Mouse (Mus musculus) fat pad, adult 2 months (tissue): Measurements from ENCODE around the gene Rab15.

Experiments
- DNase-seq: peaks from one replicate; pipeline ENCODE4 v3.0.0-alpha.2; 2011; ENCODE audit warnings: low read depth, low spot score; ENCODE audit errors: extremely low read depth

Gene Rab15

DNA sequence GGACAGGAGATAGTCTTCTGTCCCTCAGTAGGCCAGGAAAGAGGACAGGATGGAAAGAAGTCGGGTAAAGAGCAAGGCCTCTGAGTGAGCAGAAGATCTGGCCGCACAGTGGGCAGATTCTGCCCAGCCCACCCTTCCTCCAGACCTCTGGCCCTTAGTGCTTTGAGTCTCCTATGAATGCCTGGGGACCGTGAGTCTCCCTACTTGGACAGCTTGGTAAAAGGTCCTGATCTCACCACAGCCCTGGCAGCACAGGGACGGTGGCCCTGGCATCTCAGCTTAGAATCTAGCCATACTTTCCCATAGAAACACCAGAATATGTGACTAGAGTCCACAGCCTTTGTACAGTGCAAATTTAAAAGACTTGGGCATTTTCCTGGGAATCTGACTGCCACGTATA lies 42.8 kb downstream of the Rab15 start:
- no peak for DNase-seq

DNA sequence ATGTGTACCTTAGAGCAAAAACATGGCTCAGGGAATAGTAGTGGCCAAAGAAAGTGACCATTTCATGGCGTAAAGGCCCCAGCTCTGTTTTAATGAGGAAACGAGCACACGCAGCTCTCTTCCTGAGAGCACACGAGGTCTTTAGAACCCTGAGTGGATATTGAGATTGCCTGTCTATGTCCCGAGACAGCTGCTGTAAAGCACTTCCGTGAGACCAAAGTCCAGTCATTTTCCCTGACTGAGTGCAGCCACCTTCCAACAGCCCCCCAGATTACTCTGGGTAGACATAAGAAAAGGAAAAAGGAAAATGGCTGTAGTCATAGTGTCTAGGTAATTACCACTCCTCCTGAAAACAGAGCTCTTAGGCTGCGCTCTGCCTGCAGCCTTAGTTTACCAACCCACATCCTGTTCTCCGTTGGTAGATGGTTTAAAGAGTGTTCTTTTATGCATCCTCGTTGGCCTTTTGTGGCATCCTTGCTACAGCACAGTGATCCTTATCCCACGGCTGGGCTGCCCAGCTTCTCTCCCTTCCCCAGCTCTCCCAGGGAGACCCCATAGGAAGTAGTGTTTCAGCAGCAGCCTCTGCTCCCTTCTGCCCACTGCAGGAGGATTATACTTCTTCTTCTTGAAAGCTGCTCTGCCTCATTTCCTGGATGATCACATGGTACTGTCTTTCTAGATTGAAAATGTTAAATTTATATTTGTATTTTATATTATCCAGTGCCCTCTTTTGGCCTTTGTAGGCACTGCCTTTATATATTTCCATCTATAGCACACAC lies 44.2 kb downstream of the Rab15 start:
- DNase-seq = no peak

DNA sequence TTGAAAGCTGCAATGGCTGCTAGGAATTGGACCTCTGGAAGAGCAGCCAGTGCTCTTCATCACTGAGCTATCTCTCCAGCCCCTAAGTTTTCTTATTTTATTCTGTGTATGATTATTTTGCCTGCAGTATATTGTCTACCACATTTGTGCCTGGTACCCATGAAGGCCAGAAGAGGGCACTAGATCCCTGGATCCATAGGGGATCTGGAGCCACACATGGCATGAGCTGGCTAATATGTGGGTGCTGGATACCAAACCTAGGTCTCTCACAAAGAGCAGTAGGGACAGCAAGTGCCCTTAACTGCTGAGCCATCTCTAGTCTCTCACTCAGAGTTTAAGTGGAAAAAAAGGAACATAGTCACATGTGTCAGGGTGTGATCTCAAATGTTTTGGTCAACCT lies 44.9 kb downstream of the Rab15 start:
- DNase-seq = no peak

DNA sequence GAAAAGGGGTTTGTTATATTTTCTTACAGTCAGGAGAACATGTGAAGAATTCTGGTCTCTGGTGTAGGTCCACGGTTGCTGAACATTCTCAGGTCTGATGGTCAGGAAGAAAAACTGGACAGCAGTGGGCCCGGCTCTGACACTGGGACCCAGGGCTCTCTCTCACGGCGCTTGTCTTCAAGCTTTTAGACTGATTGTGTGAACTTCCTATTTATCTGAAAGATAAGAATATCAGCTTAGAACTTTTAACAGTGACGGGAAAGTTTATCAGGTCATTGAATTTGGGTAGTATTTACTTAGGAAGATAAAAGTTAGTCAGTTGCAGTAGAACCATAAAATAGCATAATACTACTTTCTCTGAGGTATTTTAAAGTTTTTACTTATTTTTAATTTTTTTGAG lies 45.8 kb downstream of the Rab15 start:
- DNase-seq = no peak

DNA sequence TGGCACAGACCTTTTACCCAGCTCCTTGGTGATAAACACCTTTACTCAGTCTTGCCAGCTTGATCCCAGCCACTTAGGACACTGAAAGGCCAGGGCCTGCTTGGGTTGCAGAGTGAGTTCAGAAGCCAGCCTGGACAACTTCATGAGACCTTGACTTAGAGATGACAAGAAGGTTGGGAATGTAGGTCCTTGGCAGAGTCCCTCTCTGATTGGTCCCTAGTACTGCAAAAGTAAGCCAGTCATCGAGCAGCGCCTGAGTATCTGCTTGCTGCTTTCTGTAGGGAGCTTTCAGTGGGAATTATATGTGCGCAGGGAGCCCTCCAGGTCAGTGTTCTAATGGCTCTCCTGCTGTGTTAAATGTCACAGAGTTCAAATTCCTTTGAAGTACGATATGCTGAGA lies 47.6 kb downstream of the Rab15 start:
- DNase-seq = no peak

DNA sequence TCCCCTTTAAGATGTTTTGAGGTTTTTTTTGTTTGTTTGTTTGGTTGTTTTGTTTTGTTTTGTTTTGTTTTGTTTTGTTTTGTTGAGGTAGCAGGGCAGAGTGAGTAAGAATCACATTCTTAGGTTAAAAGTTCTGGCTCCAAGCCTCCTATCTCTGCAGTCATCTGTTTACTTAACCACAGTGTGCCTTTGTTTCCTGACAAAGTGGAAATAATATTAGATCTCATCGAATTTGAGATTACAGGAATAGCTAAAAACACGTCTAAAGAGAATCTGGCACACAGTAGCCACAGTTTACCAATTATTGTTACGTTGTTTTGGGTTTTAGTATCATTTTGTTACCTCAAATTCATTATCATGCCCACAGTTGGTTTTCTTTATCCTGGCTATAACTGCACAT lies 48.1 kb downstream of the Rab15 start:
- no peak for DNase-seq

DNA sequence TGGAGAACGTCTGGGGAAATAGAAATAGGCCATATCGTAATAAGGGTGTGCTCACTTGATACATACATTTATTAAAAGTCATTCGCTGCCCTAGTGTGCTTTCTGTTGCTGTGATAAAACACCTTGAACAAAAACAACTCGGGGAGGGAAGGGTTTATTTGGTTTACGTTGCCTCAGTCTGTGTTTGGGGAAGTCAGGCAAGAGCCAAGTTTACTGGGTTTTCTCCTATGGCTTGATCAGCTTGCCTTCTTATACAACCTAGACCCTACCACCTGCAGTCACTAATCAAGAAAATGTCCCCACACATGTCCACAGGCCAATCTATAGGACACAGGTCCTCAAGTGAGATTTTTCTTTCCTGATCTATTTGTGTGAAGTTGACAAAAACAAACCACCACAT lies 51.2 kb downstream of the Rab15 start:
- DNase-seq = no peak

DNA sequence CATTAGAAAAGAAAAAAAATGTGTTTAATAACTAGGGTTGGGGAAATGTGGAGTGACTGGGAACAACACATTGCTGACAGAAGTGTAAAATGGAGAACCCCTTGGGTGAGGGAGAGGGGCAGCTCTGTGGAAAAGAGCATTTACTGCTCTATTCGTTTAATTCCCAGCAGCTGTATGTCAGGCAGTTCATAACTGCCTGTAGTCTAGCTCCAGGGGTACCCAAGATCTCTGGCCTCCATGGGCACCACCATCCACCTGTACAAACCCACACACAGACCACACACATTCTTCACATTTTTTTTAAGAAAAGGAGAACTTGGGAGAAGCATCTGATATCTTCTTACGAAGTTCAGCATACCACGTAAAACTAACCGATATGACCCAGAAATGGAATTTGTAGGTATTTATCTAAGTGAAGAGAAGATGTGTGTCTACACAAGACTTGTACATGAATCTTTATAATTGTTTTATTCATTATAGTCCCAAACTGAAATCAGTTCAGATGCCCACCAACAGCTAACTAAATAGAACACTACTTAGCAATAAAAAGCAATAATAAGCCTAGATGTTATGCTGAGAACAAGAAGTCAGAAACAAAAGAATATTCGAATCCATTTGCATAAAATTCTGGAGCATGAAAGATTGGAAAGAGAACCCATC lies 51.7 kb downstream of the Rab15 start:
- DNase-seq = no peak

DNA sequence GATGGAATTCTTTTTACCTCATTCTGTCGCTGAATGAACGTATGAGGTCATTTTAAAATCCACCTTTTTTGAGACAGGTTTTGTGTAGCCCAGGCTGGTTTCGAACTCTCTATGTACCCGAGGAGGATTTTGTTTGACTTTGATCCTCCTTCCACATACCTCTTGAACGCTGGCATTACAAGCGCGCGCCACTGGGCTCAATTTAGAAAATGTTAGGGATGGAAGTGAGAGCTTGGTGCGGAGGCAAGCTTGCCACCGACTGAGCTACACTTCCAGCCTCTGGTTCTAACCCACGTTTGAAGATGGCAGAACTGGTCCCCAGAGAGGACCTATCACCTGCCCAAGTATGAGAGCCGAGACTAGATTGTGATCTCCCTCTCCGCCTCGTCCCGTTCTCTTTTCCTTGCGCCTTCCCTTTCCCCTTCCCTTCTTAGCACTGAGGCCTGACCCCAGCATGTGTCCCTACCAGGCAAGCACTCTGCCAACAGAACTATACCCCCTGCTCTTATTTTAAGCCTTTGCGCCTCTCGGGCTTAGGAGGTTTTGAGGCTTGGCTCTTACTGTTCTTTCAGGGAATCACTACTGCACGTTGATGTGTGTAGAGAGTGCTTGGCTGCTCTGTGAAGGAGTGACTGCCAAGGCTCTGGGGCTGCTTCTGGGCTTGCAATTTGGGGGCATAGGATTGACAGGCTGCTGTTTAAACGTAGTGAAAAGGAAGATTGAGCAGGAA lies 56.6 kb downstream of the Rab15 start:
- no peak for DNase-seq

DNA sequence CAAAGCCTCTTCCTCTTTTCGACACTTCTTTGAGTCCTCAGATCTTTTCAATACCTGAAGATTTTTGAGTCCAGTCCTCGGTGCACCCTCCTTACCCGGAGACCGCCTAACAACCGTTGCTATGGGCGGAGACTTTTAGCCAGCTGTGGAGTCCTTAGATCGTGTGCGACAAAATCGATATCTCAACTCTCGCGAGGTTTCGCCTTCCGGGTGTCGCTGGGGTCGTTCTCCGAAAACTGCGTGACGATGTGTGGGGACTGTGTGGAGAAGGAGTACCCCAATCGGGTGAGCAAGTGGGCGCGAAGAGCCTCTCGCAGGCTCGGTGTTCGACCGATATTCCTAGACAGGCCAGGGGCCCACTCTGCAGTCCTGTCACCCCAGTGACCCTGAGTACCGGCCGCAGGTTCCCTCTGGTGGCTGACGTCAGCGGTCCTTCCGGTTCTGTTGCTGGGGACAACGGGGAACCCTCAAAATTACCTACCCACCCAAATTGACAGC lies 57.3 kb downstream of the Rab15 start, which contains the start of the genes Churc1 and Fntb:
Churc1 (plus strand) TSS at position 185 of the 498 bp plus-strand sequence.
Fntb (plus strand) TSS at position 236 of the 498 bp plus-strand sequence.
- DNase-seq = no peak

DNA sequence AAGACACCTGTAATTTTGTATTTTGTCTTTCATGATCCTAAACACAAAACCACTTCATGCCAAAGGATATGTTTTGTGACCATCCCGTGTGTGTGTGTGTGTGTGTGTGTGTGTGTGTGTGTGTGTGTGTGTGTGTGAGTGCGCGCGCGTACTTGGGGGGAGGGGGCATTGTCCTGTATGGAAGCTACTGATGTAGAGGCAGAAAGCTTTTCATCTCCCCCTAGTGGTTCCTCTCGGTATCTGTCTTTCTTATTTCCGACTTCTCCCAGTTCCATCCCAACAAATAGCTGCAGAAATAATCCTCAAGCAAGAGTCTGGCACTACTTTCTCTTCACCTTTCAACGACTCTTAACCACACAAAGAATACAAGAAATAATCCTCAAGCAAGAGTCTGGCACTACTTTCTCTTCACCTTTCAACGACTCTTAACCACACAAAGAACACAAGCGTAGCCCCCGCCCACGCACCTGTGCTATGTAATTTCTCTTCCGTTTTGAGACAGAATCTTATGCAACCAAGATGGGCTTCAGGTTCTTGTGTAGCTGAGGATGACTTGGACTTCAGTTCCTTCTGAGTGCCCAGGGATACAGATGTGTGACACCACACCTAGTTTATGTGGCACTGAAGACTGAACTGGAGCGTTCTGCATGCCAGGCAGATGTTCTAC lies 69.9 kb downstream of the Rab15 start:
- no peak for DNase-seq

DNA sequence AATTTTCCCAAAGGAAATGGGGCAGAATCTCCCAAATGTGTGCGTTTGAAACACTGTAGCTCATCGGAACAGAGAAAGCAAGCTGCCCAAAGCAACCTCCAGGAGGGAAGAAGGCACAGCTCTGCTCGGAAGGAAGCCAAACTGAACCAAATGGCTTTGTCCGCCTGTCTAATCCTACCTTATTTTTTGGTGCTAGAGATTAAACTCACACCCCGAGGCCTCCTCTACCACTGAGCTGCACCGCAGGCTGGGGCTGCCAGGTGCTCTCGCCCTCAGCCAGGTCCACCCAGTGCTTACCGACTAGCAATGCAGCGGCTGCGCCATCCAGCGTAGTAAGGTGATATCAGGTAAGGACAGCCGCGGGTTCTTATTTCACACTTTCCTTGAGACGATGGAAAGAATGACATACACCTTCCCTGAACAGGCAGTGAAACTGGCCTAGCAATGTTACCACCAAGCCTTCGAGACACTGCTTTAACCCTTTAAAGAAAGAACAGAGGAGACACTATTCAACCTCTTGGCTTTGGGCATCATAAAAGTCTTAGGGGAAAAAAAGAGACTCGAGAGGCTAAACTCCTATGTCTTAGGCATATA lies 71.7 kb downstream of the Rab15 start:
- no peak for DNase-seq
